Mouse (Mus musculus): Measurements from ENCODE around the gene Tex9.

DNA sequence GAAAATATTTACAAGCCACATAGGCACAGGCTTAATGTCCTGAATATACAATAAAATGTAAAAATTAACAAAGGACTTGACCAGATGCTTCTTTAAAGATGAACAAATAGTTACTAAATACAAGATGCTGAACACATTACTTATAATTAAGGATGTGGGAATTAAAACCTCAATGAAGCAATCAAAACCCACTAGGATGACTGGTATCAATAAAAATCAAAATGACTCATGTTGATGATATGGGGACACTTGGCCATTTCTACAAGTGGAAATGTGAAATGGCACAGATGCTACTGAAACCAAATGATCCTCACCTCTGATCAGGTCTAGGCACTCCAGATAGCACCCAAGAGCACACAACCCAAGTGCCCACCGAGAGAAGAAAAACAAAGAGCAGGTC lies 27.2 kb downstream of the Tex9 start:
- TF ChIP-seq CTCF (IDR thresholded peaks at IDR 0.05; ENCODE audit: insufficient read depth, low read depth, low read length) (no peak), POLR2A (IDR thresholded peaks at IDR 0.05; ENCODE audit: insufficient read depth, low read depth, low read length) (no peak)
